Mouse (Mus musculus) retina, postnatal 1 day (tissue): Measurements from ENCODE around the gene Opa3.

Experiments used
- DNase-seq: peaks from one replicate; pipeline ENCODE4 v3.0.0-alpha.2; 2012

The Opa3 gene

GRCm38 (mm10) chr7:19252078-19252477 lies 23.9 kb downstream of the Opa3 start:
- DNase-seq = no peak

GRCm38 (mm10) chr7:19253437-19253836 lies 25.3 kb downstream of the Opa3 start:
- DNase-seq = no peak

- DNase-seq = no peak
These were observed 27.3 kb downstream of the Opa3 start for GRCm38 (mm10) chr7:19255395-19255794.

GRCm38 (mm10) chr7:19256567-19256966 lies 28.4 kb downstream of the Opa3 start:
- DNase-seq = no peak

- peak; percentile 91 for DNase-seq
These were observed 29.4 kb downstream of the Opa3 start for GRCm38 (mm10) chr7:19257390-19258022.

GRCm38 (mm10) chr7:19258336-19258735 lies 30.2 kb downstream of the Opa3 start:
- no peak for DNase-seq

GRCm38 (mm10) chr7:19265147-19265546 lies 37.0 kb downstream of the Opa3 start:
- DNase-seq = no peak

GRCm38 (mm10) chr7:19265928-19266822 lies 38.0 kb downstream of the Opa3 start:
- DNase-seq = no peak

- DNase-seq = no peak
These were observed 38.9 kb downstream of the Opa3 start for GRCm38 (mm10) chr7:19267051-19267450.

- DNase-seq = no peak
These were observed 41.0 kb downstream of the Opa3 start for GRCm38 (mm10) chr7:19268993-19269681.

- peak; percentile 80 for DNase-seq
These were observed 41.7 kb downstream of the Opa3 start for GRCm38 (mm10) chr7:19269721-19270441.

- peak; percentile 36 for DNase-seq
These were observed 42.5 kb downstream of the Opa3 start for GRCm38 (mm10) chr7:19270509-19271237.

- peak; percentile 90 for DNase-seq
These were observed 43.4 kb downstream of the Opa3 start, which contains the start of gene Vasp for GRCm38 (mm10) chr7:19271238-19272172. Vasp (minus strand) TSS chr7:19271817.

GRCm38 (mm10) chr7:19272173-19272764 lies 44.1 kb downstream of the Opa3 start:
- DNase-seq = peak; percentile 65

GRCm38 (mm10) chr7:19276253-19276652 lies 48.1 kb downstream of the Opa3 start:
- DNase-seq = no peak

GRCm38 (mm10) chr7:19279052-19279451 lies 50.9 kb downstream of the Opa3 start:
- DNase-seq = peak; percentile 17

- DNase-seq = peak; percentile 50
These were observed 51.5 kb downstream of the Opa3 start, which contains the start of gene Ppm1n for GRCm38 (mm10) chr7:19279581-19280114. Ppm1n (minus strand) TSS chr7:19280064.

- peak; percentile 68 for DNase-seq
These were observed 53.7 kb downstream of the Opa3 start for GRCm38 (mm10) chr7:19281680-19282304.

GRCm38 (mm10) chr7:19282385-19282784 lies 54.3 kb downstream of the Opa3 start, which contains the start of gene Rtn2:
Rtn2 (plus strand) TSS chr7:19282624.
- peak; percentile 95 for DNase-seq
